Comparison of ENCODE assay signal across 8 mouse cellular contexts in genomic region chr6:87589718-87590393, GRCm38 (mm10). TPM values are rescaled to one million over a fixed set of nuclear protein-coding genes. Genes with fewer than 3 reads are reported as not detected.
DNase-seq lines count a peak whose midpoint lies in the region; ATAC-seq and TF ChIP-seq lines count a peak whose summit lies in the region.

No protein-coding gene starts in this region.

- no peak for DNase-seq in kidney, adult 18-20 months
- no peak for DNase-seq in limb, embryonic 14.5 days (ENCODE audit: low spot score)
- no peak for DNase-seq in Muller cell, postnatal 12 days (ENCODE audit: inconsistent ontology term)
- DNase-seq in frontal cortex, postnatal 14 days (ENCODE audit: low spot score in 2 of 2) = no peak

- ATAC-seq in kidney, embryonic 14.5 days (ENCODE audit: low FRiP score, low TSS enrichment) = peak; percentile 51
- no peak for ATAC-seq in limb, embryonic 14.5 days (ENCODE audit: low FRiP score, low read depth)
- ATAC-seq in neural tube, embryonic 15.5 days (ENCODE audit: low FRiP score) = peak; percentile 40; the same call in 1 of the 2 replicates
- no peak for ATAC-seq in cerebellum, adult (ENCODE audit: insufficient number of reproducible peaks, low FRiP score, low TSS enrichment)

- peaks cover 4% of the 10 kb centered on the region for H3K27me3 ChIP-seq in kidney, embryonic 14.5 days (ENCODE audit: control insufficient read depth, insufficient read depth, low read length)
- peaks cover 47% of the 10 kb centered on the region for H3K27me3 ChIP-seq in erythroblast, embryonic 14.5 days (ENCODE audit: control insufficient read depth)
- H3K27me3 ChIP-seq in limb, embryonic 14.5 days (ENCODE audit: control insufficient read depth, insufficient read depth, low read length) = no peaks in the 10 kb centered on the region
- 0 out of 2 replicates have a peak, but pooled peaks cover 11% of the 10 kb centered on the region for H3K27me3 ChIP-seq in neural tube, embryonic 15.5 days (replicated peaks)

- H3K36me3 ChIP-seq in kidney, embryonic 14.5 days (ENCODE audit: control insufficient read depth, insufficient read depth, low read length) = no peaks in the 10 kb centered on the region
- peaks cover 40% of the 10 kb centered on the region for H3K36me3 ChIP-seq in erythroblast, embryonic 14.5 days (ENCODE audit: control insufficient read depth)
- no peaks in the 10 kb centered on the region for H3K36me3 ChIP-seq in limb, embryonic 14.5 days (ENCODE audit: control insufficient read depth, insufficient read depth, low read length)
- H3K36me3 ChIP-seq in neural tube, embryonic 15.5 days = no peaks in the 10 kb centered on the region

- H3K4me2 ChIP-seq in kidney, embryonic 14.5 days (replicated peaks; ENCODE audit: low read depth, low read length) = peak overlapping the region; percentile 86
- peak overlapping the region; percentile 92 for H3K4me2 ChIP-seq in limb, embryonic 14.5 days (replicated peaks; ENCODE audit: low read depth, low read length, severe bottlenecking)
- peak overlapping the region; percentile 81 for H3K4me2 ChIP-seq in neural tube, embryonic 15.5 days

- H3K9me3 ChIP-seq in kidney, embryonic 14.5 days (ENCODE audit: control insufficient read depth, low read length) = no peaks in the 10 kb centered on the region
- no peaks in the 10 kb centered on the region for H3K9me3 ChIP-seq in erythroblast, embryonic 14.5 days (ENCODE audit: control insufficient read depth, low read length)
- no peaks in the 10 kb centered on the region for H3K9me3 ChIP-seq in limb, embryonic 14.5 days (ENCODE audit: control insufficient read depth, low read length)
- no peaks in the 10 kb centered on the region for H3K9me3 ChIP-seq in neural tube, embryonic 15.5 days (replicated peaks)

- H3K27ac ChIP-seq in kidney, embryonic 14.5 days (ENCODE audit: low read depth, low read length) = no peak overlapping the region
- H3K27ac ChIP-seq in limb, embryonic 14.5 days (replicated peaks; ENCODE audit: low read depth, low read length) = no peak overlapping the region
- no peak overlapping the region for H3K27ac ChIP-seq in neural tube, embryonic 15.5 days (replicated peaks)

- peaks cover 9% of the 10 kb centered on the region; the same call in 1 of the 2 replicates for H3K4me1 ChIP-seq in kidney, embryonic 14.5 days (ENCODE audit: control insufficient read depth, insufficient read depth, low read length)
- H3K4me1 ChIP-seq in erythroblast, embryonic 14.5 days (ENCODE audit: control insufficient read depth) = peaks cover 66% of the 10 kb centered on the region
- H3K4me1 ChIP-seq in limb, embryonic 14.5 days (ENCODE audit: control insufficient read depth, insufficient read depth, low read length) = peaks cover 5% of the 10 kb centered on the region; the same call in 1 of the 2 replicates
- peaks cover 24% of the 10 kb centered on the region for H3K4me1 ChIP-seq in neural tube, embryonic 15.5 days

- TF ChIP-seq POLR2A in limb, embryonic 14.5 days (IDR thresholded peaks at IDR 0.05; ENCODE audit: borderline replicate concordance, extremely low read depth, insufficient read depth, insufficient read length) = no peak

- H3K4me3 ChIP-seq in kidney, embryonic 14.5 days (ENCODE audit: low read length) = peak overlapping the region; percentile 63
- H3K4me3 ChIP-seq in erythroblast, embryonic 14.5 days (replicated peaks) = peak overlapping the region; percentile 81
- peak overlapping the region; percentile 54 for H3K4me3 ChIP-seq in limb, embryonic 14.5 days (replicated peaks; ENCODE audit: low read length)
- H3K4me3 ChIP-seq in neural tube, embryonic 15.5 days (replicated peaks) = peak overlapping the region; percentile 55

- H3K9ac ChIP-seq in kidney, embryonic 14.5 days (ENCODE audit: low read depth, low read length) = peak overlapping the region; percentile 58
- peak overlapping the region; percentile 57 for H3K9ac ChIP-seq in limb, embryonic 14.5 days (ENCODE audit: low read depth, low read length, severe bottlenecking)
- peak overlapping the region; percentile 32 for H3K9ac ChIP-seq in neural tube, embryonic 15.5 days (replicated peaks)

- 17% methylated on average over 12 of the region's 12 CpGs for WGBS in kidney, embryonic 14.5 days
- WGBS in limb, embryonic 14.5 days = 12% methylated on average over 12 of the region's 12 CpGs
- 14% methylated on average over 12 of the region's 12 CpGs for WGBS in neural tube, embryonic 15.5 days

RNA-seq across cellular contexts. Expression of gene Prokr1, which starts 0.7 kb away (rescaled TPM):
- 2.5 and 4.2 TPM in 2 replicates for polyA plus RNA-seq in kidney, embryonic 14.5 days (2014; fragmentation: Nextera tagmentation; extraction: Ambion mirVana)
- 0.37 and 0.68 TPM in 2 replicates for polyA plus RNA-seq in erythroblast, embryonic 14.5 days (2012)
- polyA plus RNA-seq in limb, embryonic 14.5 days (2012; rRNA removed) = 5.1 and 5.7 TPM in 2 replicates
- 4.4 and 4.7 TPM in 2 replicates for polyA plus RNA-seq in limb, embryonic 14.5 days (2014; fragmentation: Nextera tagmentation; extraction: Ambion mirVana)
- polyA plus RNA-seq in neural tube, embryonic 15.5 days (2015; fragmentation: Nextera tagmentation; extraction: Ambion mirVana) = 3.0 and 3.9 TPM in 2 replicates

RNA-seq across cellular contexts. Expression of gene Arhgap25, which starts 56.8 kb away (rescaled TPM):
- polyA plus RNA-seq in kidney, embryonic 14.5 days (2014; fragmentation: Nextera tagmentation; extraction: Ambion mirVana) = 3.3 and 5.1 TPM in 2 replicates
- not detected in 2 replicates for polyA plus RNA-seq in erythroblast, embryonic 14.5 days (2012)
- polyA plus RNA-seq in limb, embryonic 14.5 days (2012; rRNA removed) = 2.6 and 3.2 TPM in 2 replicates
- polyA plus RNA-seq in limb, embryonic 14.5 days (2014; fragmentation: Nextera tagmentation; extraction: Ambion mirVana) = 6.4 and 6.8 TPM in 2 replicates
- 3.6 and 6.3 TPM in 2 replicates for polyA plus RNA-seq in neural tube, embryonic 15.5 days (2015; fragmentation: Nextera tagmentation; extraction: Ambion mirVana)

Comparison
In these comparisons a context has a peak if more than half of its experiments do, and no peak if none do; other contexts are left out.
1. ATAC-seq: peak in kidney, embryonic 14.5 days (single experiment) and neural tube, embryonic 15.5 days (single experiment); none in limb, embryonic 14.5 days (single experiment) and cerebellum, adult (single experiment).
2. Peak in every context shown above with its lines, with median percentiles within 50 percentile points of each other: H3K4me2 ChIP-seq, H3K4me3 ChIP-seq and H3K9ac ChIP-seq.